Mouse (Mus musculus): Measurements from ENCODE around the gene Srrm2.

Srrm2 gene

DNA sequence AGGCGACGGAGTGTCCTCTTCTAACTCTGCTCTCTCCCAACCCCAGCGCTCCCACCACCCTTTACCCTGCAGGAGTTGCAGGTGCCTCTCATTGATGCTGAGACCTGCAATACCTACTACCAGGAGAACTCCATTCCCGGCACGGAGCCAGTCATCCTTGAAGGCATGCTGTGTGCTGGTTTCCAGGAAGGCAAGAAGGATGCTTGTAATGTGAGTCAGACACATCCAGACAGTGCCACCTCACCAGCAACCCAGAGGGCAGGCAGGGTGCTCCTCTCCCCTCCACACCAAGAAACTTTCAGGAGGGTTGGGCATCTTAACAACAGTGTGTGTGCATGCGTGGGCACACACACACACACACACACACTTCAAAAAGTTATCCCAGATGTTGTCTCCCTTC, 66.9 kb downstream of the Srrm2 start:
- DNase-seq (ENCODE audit: low read depth): no peak

DNA sequence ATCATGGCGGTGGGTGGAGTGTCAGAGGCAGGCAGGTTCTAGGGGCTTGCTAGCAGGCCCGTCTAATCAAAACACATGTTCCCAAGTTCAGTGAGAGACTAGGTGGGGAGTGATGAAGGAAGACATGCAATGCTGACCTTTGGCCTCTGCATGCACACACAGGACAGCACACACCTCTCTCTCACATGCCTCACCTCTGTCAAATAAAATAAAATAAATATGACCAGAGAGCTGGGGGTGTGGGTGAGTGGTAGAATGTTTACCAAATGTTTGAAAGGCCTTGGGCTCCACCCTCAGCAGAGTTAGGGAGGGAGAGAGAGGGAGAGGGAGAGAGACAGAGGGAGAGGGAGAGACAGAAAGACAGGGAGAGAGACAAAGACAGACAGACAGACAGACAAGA, 67.6 kb downstream of the Srrm2 start:
- DNase-seq (ENCODE audit: low read depth): no peak

DNA sequence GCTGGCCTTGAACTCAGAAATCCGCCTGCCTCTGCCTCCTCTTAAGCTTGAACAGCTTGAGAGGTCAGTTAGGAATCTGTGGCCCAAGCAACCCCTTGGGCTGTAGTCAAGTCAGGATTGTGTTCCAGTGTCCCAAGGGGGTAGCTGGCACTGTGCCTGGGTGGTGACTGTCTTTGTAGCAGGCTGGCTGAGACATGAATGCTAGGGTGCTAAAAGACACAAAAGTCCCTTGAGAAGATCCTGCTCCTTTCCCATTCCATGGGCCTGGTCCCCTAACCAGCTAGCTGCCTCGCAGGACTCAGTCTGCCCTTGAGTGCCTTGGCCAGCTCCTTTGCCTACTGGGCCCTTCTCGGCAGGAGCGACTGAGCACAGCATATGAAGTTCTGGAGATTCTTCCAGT, 72.6 kb downstream of the Srrm2 start:
- no peak for DNase-seq (ENCODE audit: low read depth)

DNA sequence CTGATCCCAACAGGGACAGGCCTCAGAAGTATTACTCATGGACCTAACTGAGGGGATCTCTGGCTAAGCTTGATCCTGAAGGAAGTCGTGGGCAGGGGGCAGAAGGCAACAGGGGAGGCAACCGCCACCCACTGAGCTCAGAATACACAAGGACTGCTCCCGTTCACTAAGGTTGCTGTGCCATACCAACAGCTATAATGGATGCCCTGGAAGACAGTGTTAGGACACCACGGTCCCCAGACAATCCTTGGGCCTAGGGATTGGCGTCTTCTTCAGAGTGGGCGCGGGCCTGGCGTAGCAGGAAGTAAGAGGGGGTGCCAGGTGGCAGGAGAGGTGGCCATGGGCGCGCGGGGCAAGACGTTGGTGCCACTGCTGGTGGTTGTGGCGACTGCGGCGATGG, 77.4 kb downstream of the Srrm2 start, which contains the start of gene Prss21:
Prss21 (plus strand) TSS at position 301 of the 400 bp plus-strand sequence.
- DNase-seq (ENCODE audit: low read depth): no peak

DNA sequence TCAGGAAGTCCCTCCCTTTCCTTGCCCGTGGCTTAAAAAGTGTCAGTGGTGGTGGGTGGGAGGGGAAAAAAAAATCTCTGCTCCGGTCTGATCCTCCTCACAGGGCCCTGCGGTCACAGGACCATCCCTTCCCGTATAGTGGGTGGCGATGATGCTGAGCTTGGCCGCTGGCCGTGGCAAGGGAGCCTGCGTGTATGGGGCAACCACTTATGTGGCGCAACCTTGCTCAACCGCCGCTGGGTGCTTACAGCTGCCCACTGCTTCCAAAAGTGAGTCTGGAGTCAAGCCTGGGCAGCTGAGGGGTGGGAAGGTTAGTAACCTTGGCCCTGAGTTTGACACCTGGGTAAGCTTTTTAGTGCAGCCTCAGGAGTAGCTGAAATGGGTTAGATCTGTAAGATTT, 78.2 kb downstream of the Srrm2 start:
- DNase-seq (ENCODE audit: low read depth): no peak

Measured in c-Kit-positive CD71-negative TER-119-negative erythroid progenitor cells, embryonic 14.5 days (primary cell).